In the genomic region with DNA sequence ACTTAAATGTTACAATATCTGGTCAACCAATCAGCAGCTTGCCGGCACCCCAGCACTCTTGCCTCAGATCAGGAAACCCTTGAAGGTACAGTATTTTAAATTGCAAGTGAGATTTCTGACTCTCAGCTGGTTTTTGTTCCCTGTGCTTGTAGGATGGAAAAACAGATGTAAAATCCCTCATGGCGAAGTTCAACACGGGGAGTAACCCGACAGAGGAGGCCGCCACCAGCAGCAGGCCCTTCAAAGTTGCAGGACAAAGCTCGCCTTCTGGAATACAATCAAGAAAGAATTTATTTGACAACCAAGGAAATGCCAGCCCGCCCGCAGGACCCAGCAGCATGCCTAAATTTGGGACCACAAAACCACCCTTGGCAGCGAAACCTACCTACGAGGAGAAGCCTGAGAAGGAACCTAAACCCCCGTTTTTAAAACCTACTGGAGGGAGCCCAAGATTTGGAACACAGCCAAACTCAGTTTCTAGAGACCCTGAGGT, we compare ENCODE assay signal across 11 mouse cellular contexts. TPM values are rescaled to one million over a fixed set of nuclear protein-coding genes. Genes with fewer than 3 reads are reported as not detected.
DNase-seq lines count a peak whose midpoint lies in the region; ATAC-seq lines count a peak whose summit lies in the region.
"Had no signal": no experiment of that assay in that cellular context is flagged by ENCODE, and none has a peak within 500 bp of the region (broad histone marks: within the 10 kb centered on the region; RNA-seq: fewer than 3 reads in every experiment).

No protein-coding gene starts in this region.

- no peak overlapping the region for H3K9ac ChIP-seq in limb, embryonic 12.5 days (replicated peaks)
- no peak overlapping the region for H3K9ac ChIP-seq in lung, embryonic 16.5 days (ENCODE audit: low read length)
- H3K9ac ChIP-seq: kidney, embryonic 15.5 days; midbrain, embryonic 15.5 days had no signal

- 77% methylated on average over 11 of the region's 11 CpGs for WGBS in limb, embryonic 12.5 days
- WGBS in limb, embryonic 10.5 days, result 92% methylated on average over 11 of the region's 11 CpGs
- WGBS in lung, embryonic 16.5 days, result 74% methylated on average over 11 of the region's 11 CpGs
- WGBS in forebrain, embryonic 10.5 days, result 93% methylated on average over 11 of the region's 11 CpGs

- DNase-seq in limb, embryonic 10.5 days (ENCODE audit: low spot score), result no peak
- peak; percentile 56 to 57 for DNase-seq in thymus, postnatal 10 days (ENCODE audit: low spot score in 2 of 2)
- no peak for DNase-seq in forebrain, embryonic 10.5 days (ENCODE audit: extremely low spot score, low spot score)
- no peak for DNase-seq in kidney, postnatal 14 days
- DNase-seq in cerebellum, postnatal 25 days, result no peak
- DNase-seq: cerebellum, adult 11 months had no signal

- H3K4me3 ChIP-seq in limb, embryonic 12.5 days (replicated peaks), result no peak overlapping the region
- no peak overlapping the region for H3K4me3 ChIP-seq in limb, embryonic 10.5 days
- H3K4me3 ChIP-seq in lung, embryonic 16.5 days (ENCODE audit: low read length), result no peak overlapping the region; the same call in 1 of the 2 replicates
- no peak overlapping the region for H3K4me3 ChIP-seq in forebrain, embryonic 10.5 days
- H3K4me3 ChIP-seq: kidney, embryonic 15.5 days; midbrain, embryonic 15.5 days had no signal

- peak overlapping the region; percentile 42; the same call in 1 of the 2 replicates for H3K27ac ChIP-seq in limb, embryonic 12.5 days
- H3K27ac ChIP-seq in limb, embryonic 10.5 days, result no peak overlapping the region
- H3K27ac ChIP-seq in lung, embryonic 16.5 days (ENCODE audit: low read length), result no peak overlapping the region
- no peak overlapping the region for H3K27ac ChIP-seq in forebrain, embryonic 10.5 days
- H3K27ac ChIP-seq: kidney, embryonic 15.5 days; midbrain, embryonic 15.5 days had no signal

- no peaks in the 10 kb centered on the region for H3K27me3 ChIP-seq in limb, embryonic 12.5 days
- H3K27me3 ChIP-seq in limb, embryonic 10.5 days (ENCODE audit: low read depth, poor library complexity, severe bottlenecking), result no peaks in the 10 kb centered on the region
- no peaks in the 10 kb centered on the region for H3K27me3 ChIP-seq in lung, embryonic 16.5 days (ENCODE audit: control insufficient read depth, insufficient read depth, low read depth, low read length)
- H3K27me3 ChIP-seq in forebrain, embryonic 10.5 days (ENCODE audit: poor library complexity, severe bottlenecking), result no peaks in the 10 kb centered on the region
- H3K27me3 ChIP-seq: kidney, embryonic 15.5 days; midbrain, embryonic 15.5 days had no signal

- no peak overlapping the region for H3K4me2 ChIP-seq in limb, embryonic 12.5 days
- peak overlapping the region; percentile 53 for H3K4me2 ChIP-seq in lung, embryonic 16.5 days (ENCODE audit: low read depth, low read length)
- H3K4me2 ChIP-seq: kidney, embryonic 15.5 days; midbrain, embryonic 15.5 days had no signal

- no peak for ATAC-seq in limb, embryonic 12.5 days (ENCODE audit: insufficient number of reproducible peaks, insufficient read depth, low FRiP score, low TSS enrichment, low read depth)
- ATAC-seq in erythroblast, adult 5-6 weeks (replicated peaks; ENCODE audit: low FRiP score, poor library complexity, severe bottlenecking), result peak; percentile 44; the same call in 1 of the 2 replicates
- no peak for ATAC-seq in lung, embryonic 16.5 days (ENCODE audit: low read depth)
- ATAC-seq: midbrain, embryonic 15.5 days had no signal

- H3K9me3 ChIP-seq in limb, embryonic 12.5 days, result no peaks in the 10 kb centered on the region
- no peaks in the 10 kb centered on the region for H3K9me3 ChIP-seq in limb, embryonic 10.5 days (replicated peaks)
- no peaks in the 10 kb centered on the region for H3K9me3 ChIP-seq in lung, embryonic 16.5 days (ENCODE audit: control insufficient read depth, low read length)
- H3K9me3 ChIP-seq in forebrain, embryonic 10.5 days, result no peaks in the 10 kb centered on the region
- H3K9me3 ChIP-seq: kidney, embryonic 15.5 days; midbrain, embryonic 15.5 days had no signal

- no peaks in the 10 kb centered on the region for H3K36me3 ChIP-seq in limb, embryonic 12.5 days
- H3K36me3 ChIP-seq in limb, embryonic 10.5 days, result no peaks in the 10 kb centered on the region
- H3K36me3 ChIP-seq in lung, embryonic 16.5 days (ENCODE audit: control insufficient read depth, insufficient read depth, low read length), result no peaks in the 10 kb centered on the region
- no peaks in the 10 kb centered on the region for H3K36me3 ChIP-seq in forebrain, embryonic 10.5 days (replicated peaks)
- H3K36me3 ChIP-seq: kidney, embryonic 15.5 days; midbrain, embryonic 15.5 days had no signal

- H3K4me1 ChIP-seq in limb, embryonic 12.5 days (replicated peaks), result peaks cover 13% of the 10 kb centered on the region; the same call in 1 of the 2 replicates
- H3K4me1 ChIP-seq in limb, embryonic 10.5 days, result no peaks in the 10 kb centered on the region
- H3K4me1 ChIP-seq in lung, embryonic 16.5 days (replicated peaks; ENCODE audit: control insufficient read depth, insufficient read depth, low read length), result peaks cover 3% of the 10 kb centered on the region; the same call in 1 of the 2 replicates
- H3K4me1 ChIP-seq in forebrain, embryonic 10.5 days, result no peaks in the 10 kb centered on the region
- H3K4me1 ChIP-seq: kidney, embryonic 15.5 days; midbrain, embryonic 15.5 days had no signal

RNA-seq across cellular contexts. Expression of gene Fyb, which starts 57.2 kb away (rescaled TPM):
- polyA plus RNA-seq in limb, embryonic 12.5 days (2016; fragmentation: Nextera tagmentation; extraction: Ambion mirVana), result 3.4 and 3.8 TPM in 2 replicates
- polyA plus RNA-seq in limb, embryonic 10.5 days (2016; fragmentation: Nextera tagmentation; extraction: Ambion mirVana), result 1.5 and 2.9 TPM in 2 replicates
- total RNA-seq in erythroblast, adult 5-6 weeks (2015; ENCODE audit: low replicate concordance), result 50.1 and 86.1 TPM in 2 replicates
- total RNA-seq in erythroblast, adult 5-6 weeks (2017; ENCODE audit: low replicate concordance), result 21.2 and 29.4 TPM in 2 replicates
- polyA plus RNA-seq in lung, embryonic 16.5 days (2015; fragmentation: Nextera tagmentation; extraction: Ambion mirVana), result 7.9 and 9.2 TPM in 2 replicates
- polyA plus RNA-seq in forebrain, embryonic 10.5 days (2016; fragmentation: Nextera tagmentation; extraction: Ambion mirVana), result 2.3 and 3.9 TPM in 2 replicates

Comparison
In these comparisons a context has a peak if more than half of its experiments do, and no peak if none do; other contexts are left out.
1. DNase-seq: peak in thymus, postnatal 10 days (2 of 2); none in limb, embryonic 10.5 days (single experiment), forebrain, embryonic 10.5 days (single experiment), kidney, postnatal 14 days (single experiment) and cerebellum, postnatal 25 days (0 of 2).